Mouse (Mus musculus) spleen, adult 2 months (tissue): ENCODE data around the gene Ptprb. TPM values are rescaled to one million over a fixed set of nuclear protein-coding genes. Genes with fewer than 3 reads are reported as not detected.

Experiments
- DNase-seq, 2 experiments: peaks; one replicate each; pipeline versions ENCODE4 v3.0.0 to v3.0.0-alpha.2; 2012 to 2021; ENCODE audit warnings: low spot score in 2 of 2, low read depth in 1 of 2
- H3K27ac ChIP-seq: fragments of 200-500 bp; 2 replicates; pipeline ENCODE4 v1.5.1; 2012; ENCODE audit warnings: low read length, inconsistent platforms; ENCODE audit not compliant: insufficient read depth
- H3K27me3 ChIP-seq: fragments of 200-500 bp; 2 replicates; pipeline ENCODE4 v1.6.1; 2012; ENCODE audit warnings: mild to moderate bottlenecking, moderate library complexity, low read length, inconsistent platforms; ENCODE audit not compliant: control insufficient read depth, insufficient read depth
- H3K36me3 ChIP-seq: fragments of 200-500 bp; 2 replicates; pipeline ENCODE4 v1.6.1; 2012; ENCODE audit warnings: mild to moderate bottlenecking, low read length, inconsistent platforms; ENCODE audit not compliant: control insufficient read depth, insufficient read depth
- H3K4me1 ChIP-seq: fragments of 200-500 bp; 2 replicates; pipeline ENCODE4 v1.6.1; 2011; ENCODE audit warnings: inconsistent platforms; ENCODE audit not compliant: control insufficient read depth, insufficient read depth, insufficient read length
- H3K4me3 ChIP-seq: fragments of 200-500 bp; 2 replicates; pipeline ENCODE4 v1.5.1; 2011; ENCODE audit warnings: mild to moderate bottlenecking, inconsistent platforms; ENCODE audit not compliant: insufficient read depth, insufficient read length; ENCODE audit errors: extremely low read depth
- CTCF ChIP-seq: fragments of 200-500 bp; IDR thresholded peaks from 2 replicates; pipeline ENCODE4 v1.5.1; 2011; ENCODE audit warnings: mild to moderate bottlenecking, inconsistent platforms; ENCODE audit not compliant: insufficient read depth, insufficient read length, insufficient replicate concordance; ENCODE audit errors: extremely low read depth
- POLR2A ChIP-seq: fragments of 200-500 bp; IDR thresholded peaks from 2 replicates; pipeline ENCODE4 v1.6.1; 2011; ENCODE audit warnings: low read depth, low read length, inconsistent platforms
- WGBS: fragments of 180-500 bp; shearing (Covaris S2); methylation state at CpG from one replicate; pipeline ENCODE4 v1.1.7; 2018; 5-methylcytosine and 5-hydroxymethylcytosine counted together
- polyA plus RNA-seq: library from polyadenylated mRNA; depleted of rRNA; stranded (reverse); fragments of >200 nt; gene quantifications from 2 replicates; pipeline ENCODE4 v1.2.3, GENCODE M21; 2012; rRNA removed

Ptprb gene
- polyA plus RNA-seq, 1 experiment = 5.7 TPM

DNA sequence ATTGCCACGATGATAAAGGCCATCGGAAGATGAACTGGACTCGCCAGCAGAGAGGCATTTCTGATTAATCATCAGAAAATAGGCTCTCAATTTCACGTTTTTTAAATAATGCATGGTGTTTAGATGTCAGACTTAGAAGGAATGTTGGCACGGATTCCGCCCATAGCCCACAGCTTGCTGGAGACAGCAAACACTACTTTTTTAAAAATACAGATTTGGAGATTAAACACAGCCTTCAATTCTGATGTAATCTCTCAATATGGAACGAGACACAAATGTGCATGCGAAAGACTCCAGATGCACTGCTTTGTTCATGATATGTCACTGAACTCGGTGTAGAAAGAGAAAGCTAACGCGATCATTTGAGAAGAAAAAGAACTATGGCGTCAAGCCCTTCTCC is 160.1 kb downstream of the Ptprb start:
- no peak for DNase-seq
- Histone ChIP-seq H3K4me3 (no peak overlapping the region), H3K4me1 (no peaks in the 10 kb centered on the region), H3K27me3 (no peaks in the 10 kb centered on the region), H3K36me3 (no peaks in the 10 kb centered on the region), H3K27ac (no peak overlapping the region)
- 87% methylated on average over 12 of the region's 12 CpGs for WGBS
- no peak for TF ChIP-seq CTCF
- TF ChIP-seq POLR2A = no peak

Other genes with a start within 250 kb of the Ptprb start
- not detected in 2 replicates for gene 4933416C03Rik, start 161.6 kb upstream of the Ptprb start, polyA plus RNA-seq
- 4.2 and 10.3 TPM in 2 replicates for gene Kcnmb4, start 198.4 kb downstream of the Ptprb start, polyA plus RNA-seq